Mouse (Mus musculus) testis, postnatal 10 days (tissue): ENCODE measurements around the gene Vps45.
A peak's percentile ranks its signal among the peaks of the same experiment; 100 is the strongest.

Source experiments
- DNase-seq: peaks from one replicate; pipeline ENCODE4 v3.0.0; 2021; ENCODE audit warnings: low spot score

Gene Vps45

GRCm38 (mm10) chr3:96058231-96058896 is at the start of gene Vps45:
Gene Vps45, minus strand, starts transcription at chr3:96058466.
- DNase-seq, result peak; percentile 69

DNA sequence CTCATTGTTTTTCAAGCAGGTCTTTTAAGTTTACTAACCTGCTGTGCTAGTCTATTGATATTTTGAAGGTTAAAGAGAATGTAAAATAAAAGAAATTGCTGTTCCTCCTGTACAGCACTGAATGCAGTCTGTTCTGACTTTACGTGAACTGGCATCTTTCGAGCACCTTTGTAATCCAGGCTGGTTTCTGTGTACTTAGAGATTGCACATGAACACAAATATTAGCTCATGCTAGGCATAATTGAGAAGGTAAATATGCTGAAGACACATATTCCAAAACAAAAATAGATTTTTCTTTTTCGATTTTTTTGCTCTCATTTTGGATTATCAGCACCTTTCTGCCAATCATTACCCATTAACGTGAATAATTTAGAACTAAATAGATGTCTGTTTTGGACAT is 47.9 kb upstream of the Vps45 start:
- no peak for DNase-seq

DNA sequence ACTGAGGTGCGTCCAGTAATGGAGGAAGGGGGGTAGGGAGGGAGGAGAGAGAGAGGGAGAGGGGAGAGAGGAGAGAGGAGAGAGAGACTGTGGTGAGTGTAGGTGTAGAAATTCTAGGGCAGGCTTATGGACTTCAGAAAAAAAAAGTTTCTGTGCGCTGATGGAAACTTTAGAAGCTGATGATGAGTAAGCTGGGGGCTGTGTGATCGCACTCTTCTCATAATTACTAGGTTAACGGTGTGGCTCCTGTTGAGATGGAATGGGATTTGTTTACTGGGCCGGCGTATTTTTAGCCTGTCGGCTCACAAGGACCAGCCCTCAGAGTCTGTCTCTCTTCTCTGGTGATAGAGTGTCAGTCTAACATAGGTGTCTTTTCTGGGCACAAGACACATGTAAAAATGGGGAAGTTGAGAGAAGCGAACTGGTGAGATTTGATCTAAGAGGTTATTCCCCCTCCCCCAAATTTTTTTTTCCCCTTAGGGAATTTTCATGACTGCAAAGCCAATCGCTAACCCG is 47.0 kb upstream of the Vps45 start:
- no peak for DNase-seq

- DNase-seq, result peak; percentile 90
These were observed 46.2 kb upstream of the Vps45 start, which contains the start of gene Otud7b for GRCm38 (mm10) chr3:96104261-96105065. Gene Otud7b, plus strand, starts transcription at chr3:96104527.

DNA sequence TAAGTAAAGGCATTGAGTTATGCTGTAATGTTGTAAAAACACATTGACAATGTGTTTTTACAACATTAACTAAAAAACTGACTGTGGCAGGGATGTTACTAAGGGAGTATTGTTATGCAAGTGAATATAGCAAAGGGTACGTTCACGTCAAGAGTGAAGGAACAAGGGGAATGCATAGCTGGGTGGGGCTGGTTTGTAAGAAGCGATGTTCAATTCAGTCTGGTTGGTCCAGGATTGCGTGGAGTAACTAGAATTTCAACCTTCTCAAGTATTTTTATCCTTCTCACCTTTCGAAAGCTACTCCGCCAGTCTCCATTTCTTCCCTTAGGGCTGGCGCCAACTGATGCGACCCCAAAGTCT is 45.6 kb upstream of the Vps45 start:
- DNase-seq, result no peak

DNA sequence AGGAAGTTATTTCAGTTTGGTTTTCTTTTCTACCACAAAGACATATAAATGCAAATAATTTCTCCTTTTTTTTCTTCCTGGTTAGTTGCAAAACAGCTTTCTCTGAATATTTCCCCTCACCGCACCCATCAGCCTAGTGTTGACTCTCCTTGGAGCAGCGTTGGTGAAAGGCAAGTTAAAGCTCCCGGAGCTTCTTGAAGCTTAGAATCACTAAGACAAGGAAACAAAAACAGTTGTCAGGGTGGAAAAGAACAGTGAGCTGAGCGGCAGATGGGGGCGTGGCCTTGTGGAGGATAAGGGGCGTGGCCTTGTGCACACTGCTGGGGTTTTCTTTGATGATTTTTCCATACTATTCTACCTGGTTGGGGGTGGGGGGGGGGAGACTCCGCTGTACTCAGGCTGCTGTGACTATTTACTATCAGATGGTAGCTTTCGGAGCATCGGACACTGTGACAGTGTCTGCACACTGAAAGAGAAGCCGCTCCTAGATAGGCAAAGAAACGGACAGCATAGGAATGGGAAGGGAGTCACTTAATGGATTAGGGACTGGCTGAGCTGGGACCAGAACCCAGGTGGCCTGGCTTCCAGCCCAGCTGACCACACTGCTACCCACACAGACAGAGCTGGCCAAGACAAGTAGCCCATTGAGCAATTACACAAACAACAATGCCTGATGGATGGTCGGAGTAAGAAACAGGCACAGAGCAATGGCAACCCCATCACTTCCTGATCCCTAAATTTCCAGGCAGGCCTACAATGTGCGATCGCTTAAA is 44.0 kb upstream of the Vps45 start:
- DNase-seq, result peak; percentile 76

GRCm38 (mm10) chr3:96098616-96099267 is 40.5 kb upstream of the Vps45 start:
- DNase-seq, result no peak

DNA sequence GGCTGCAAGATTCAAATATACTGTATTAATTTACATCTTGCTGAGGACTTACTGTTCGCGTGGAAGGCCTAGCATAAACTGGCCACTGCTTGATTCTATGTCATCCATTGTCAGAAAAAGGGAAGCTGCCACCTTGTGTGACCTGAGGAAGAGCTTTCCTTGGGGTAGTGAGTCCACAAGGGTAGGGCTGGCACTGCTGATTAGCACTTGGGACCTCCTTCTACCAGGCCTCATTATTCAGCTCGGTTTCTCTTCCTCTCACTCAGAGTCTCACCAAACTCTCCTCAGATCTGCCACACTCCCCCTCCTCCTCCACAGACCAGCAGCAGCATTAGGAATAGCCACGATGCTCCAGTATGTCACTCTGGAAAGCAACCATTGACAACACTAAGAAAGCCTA is 39.9 kb upstream of the Vps45 start:
- DNase-seq, result no peak

DNA sequence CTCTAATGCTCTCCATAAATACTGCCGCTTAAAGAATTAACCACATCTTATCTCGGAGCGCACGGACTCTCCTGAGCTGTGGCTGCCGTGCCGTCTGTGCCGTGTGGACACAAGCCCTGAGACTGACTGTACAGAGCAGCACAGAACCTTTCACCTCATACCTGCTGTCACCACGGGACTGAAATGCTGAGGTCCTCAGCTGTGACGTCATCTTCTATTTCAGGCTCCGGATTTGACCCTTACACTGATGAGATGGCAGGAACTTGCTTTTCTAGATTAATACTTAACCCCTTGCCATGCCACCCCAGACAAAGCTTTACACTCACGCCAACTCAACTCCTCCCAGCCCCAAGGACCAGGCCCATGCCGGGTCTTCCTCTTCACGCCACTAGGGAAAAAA is 35.9 kb upstream of the Vps45 start:
- no peak for DNase-seq

DNA sequence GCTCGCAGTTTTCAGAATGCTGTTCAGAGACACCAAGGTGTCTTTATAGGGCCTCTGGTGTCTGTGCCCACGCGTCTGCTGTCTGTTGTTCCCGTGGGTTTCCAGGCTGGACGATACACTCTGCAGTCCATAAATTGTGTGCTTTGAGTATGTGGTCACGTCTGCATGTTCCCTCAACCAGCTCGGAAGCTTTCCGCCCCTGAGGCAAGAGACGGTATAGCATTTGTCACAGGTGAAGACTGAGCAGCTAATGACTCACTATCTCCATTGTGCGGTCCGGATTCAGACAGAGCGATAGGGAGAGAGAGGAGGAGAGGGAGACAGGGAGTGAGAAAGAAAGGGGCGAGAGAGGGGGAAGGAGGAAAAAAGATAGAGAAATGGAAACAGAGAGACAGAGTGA is 35.2 kb upstream of the Vps45 start:
- no peak for DNase-seq

- no peak for DNase-seq
These were observed 33.7 kb upstream of the Vps45 start for GRCm38 (mm10) chr3:96091966-96092365.

DNA sequence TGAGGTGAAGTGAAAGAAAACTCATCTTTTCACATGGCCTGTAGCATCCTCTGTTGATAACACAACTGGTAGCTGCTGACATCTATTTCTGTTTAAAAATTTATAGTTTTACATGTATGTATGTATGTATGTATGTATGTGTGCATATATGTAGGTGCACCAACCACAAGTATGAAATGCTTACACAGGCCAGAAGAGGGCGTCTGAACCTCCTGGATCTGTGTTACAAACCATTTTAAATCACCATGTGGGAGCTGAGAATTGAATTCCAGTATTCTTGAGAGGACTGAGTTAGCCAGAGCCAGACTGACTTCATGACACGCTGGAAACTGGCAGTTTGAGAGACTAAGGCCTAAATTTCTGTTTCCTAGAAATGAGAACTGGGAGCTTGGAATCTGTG is 32.9 kb upstream of the Vps45 start:
- DNase-seq, result no peak

DNA sequence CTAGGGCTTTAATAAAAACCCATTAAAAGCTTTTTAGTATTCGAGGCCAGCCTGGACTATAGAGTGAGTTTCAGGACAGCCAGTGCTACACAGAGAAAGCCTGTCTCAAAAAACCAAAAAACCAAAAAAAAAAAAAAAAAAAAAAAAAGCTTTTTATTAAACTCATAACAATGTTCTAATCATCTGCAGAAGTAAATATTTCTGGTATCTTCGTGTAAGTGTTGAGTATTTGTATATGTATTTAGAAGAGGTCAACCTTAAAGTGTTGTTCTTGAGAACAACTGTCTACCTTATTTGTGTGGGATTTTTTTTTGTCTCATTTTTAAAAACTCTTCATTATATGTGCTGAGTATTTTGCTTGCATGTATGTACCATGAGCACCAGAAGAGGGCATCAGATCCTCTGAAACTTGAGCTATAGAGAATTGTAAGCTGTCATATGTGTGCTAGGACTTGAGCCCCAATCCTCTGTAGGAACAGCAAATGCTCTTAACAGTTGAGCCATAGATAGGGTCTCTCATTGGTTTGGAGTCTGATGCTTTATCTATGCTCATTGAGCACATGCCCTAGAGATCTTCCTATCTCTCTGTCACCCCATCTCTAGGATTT is 31.7 kb upstream of the Vps45 start:
- no peak for DNase-seq

- no peak for DNase-seq
These were observed 29.5 kb upstream of the Vps45 start for GRCm38 (mm10) chr3:96087801-96088200.

- DNase-seq, result no peak
These were observed 29.0 kb upstream of the Vps45 start for GRCm38 (mm10) chr3:96087219-96087618.

- DNase-seq, result no peak
These were observed 26.0 kb upstream of the Vps45 start for GRCm38 (mm10) chr3:96084146-96084755.

- DNase-seq, result no peak
These were observed 24.6 kb upstream of the Vps45 start for GRCm38 (mm10) chr3:96082714-96083508.

- DNase-seq, result no peak
These were observed 23.8 kb upstream of the Vps45 start for GRCm38 (mm10) chr3:96082100-96082499.

DNA sequence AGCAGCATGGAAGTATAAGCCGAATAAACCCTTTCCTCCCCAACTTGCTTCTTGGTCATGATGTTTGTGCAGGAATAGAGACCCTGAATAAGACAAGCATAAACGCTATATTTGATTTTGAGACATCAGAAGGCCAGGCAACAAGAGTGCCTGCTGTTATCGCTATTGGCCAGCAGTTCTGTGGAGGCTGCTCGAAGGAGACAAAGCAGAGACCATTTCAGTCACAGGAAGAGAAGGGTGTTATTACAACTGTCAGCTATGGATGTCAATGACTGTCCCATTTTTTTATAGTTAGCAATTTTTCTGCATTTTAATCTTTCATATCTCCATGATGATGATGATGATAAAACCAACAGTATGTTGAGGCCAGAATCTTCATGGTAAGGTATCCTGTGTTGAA is 23.4 kb upstream of the Vps45 start:
- no peak for DNase-seq

DNA sequence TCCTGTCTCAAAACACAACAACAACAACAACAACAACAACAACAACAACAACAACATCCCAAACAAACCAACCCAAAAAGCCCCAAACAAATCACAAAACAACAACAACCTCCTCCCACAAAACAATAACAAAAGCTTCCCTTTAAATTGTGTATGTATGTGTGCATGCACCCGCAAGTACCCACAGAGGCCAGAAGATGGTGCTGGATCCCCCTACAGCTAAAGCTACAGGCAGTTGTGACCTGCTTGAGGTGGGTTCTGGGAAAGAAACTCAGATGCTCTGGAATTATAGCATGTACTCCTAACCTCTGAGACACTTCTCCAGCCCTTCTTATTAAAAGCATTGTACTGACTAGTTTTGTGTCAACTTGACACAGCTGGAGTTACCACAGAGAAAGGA is 22.7 kb upstream of the Vps45 start:
- no peak for DNase-seq
